Mouse (Mus musculus) brain, embryonic 14.5 days (tissue): Measurements from ENCODE around the gene Ucp1. TPM values are rescaled to one million over a fixed set of nuclear protein-coding genes. Genes with fewer than 3 reads are reported as not detected.

Experiments used
- DNase-seq: peaks from one replicate; pipeline ENCODE4 v3.0.0-alpha.2; 2011; ENCODE audit warnings: low read depth
- CTCF ChIP-seq: fragments of 200-500 bp; IDR thresholded peaks from 2 replicates; pipeline ENCODE4 v1.5.1; 2012; ENCODE audit warnings: inconsistent platforms, mild to moderate bottlenecking, moderate library complexity, borderline replicate concordance; ENCODE audit not compliant: insufficient read depth, insufficient read length; ENCODE audit errors: extremely low read depth
- POLR2A ChIP-seq: fragments of 200-500 bp; IDR thresholded peaks from 2 replicates; pipeline ENCODE4 v1.6.1; 2012; ENCODE audit warnings: mild to moderate bottlenecking, inconsistent platforms, borderline replicate concordance; ENCODE audit not compliant: poor library complexity, insufficient read depth, insufficient read length, severe bottlenecking; ENCODE audit errors: extremely low read depth
- polyA plus RNA-seq: library from polyadenylated mRNA; depleted of rRNA; stranded (reverse); fragments of >200 nt; gene quantifications from 2 replicates; pipeline ENCODE4 v1.2.3, GENCODE M21; 2012; rRNA removed

Ucp1 gene
- polyA plus RNA-seq = 0.54 and 0.55 TPM in 2 replicates

- no peak for TF ChIP-seq CTCF
- no peak for TF ChIP-seq POLR2A
- DNase-seq = no peak
These were observed at the start of gene Ucp1 for GRCm38 (mm10) chr8:83290176-83290575. Gene Ucp1 (plus strand): TSS chr8:83290352.

- no peak for TF ChIP-seq CTCF
- TF ChIP-seq POLR2A = no peak
- no peak for DNase-seq
These were observed 46.0 kb upstream of the Ucp1 start for GRCm38 (mm10) chr8:83244151-83244550.

GRCm38 (mm10) chr8:83250858-83251257, 39.3 kb upstream of the Ucp1 start:
- TF ChIP-seq POLR2A (no peak), CTCF (no peak)
- no peak for DNase-seq

GRCm38 (mm10) chr8:83251362-83252246, 38.5 kb upstream of the Ucp1 start:
- peak; percentile 62 for DNase-seq
- TF ChIP-seq CTCF = no peak
- TF ChIP-seq POLR2A = no peak

GRCm38 (mm10) chr8:83252791-83253190, 37.4 kb upstream of the Ucp1 start:
- TF ChIP-seq POLR2A (no peak), CTCF (no peak)
- no peak for DNase-seq

- DNase-seq = no peak
- TF ChIP-seq CTCF (no peak), POLR2A (no peak)
These were observed 32.5 kb upstream of the Ucp1 start for GRCm38 (mm10) chr8:83257631-83258030.

- peak; percentile 72 for DNase-seq
- TF ChIP-seq POLR2A = no peak
- peak; percentile 83 for TF ChIP-seq CTCF
These were observed 29.5 kb upstream of the Ucp1 start for GRCm38 (mm10) chr8:83260418-83261215.

- TF ChIP-seq CTCF = no peak
- no peak for TF ChIP-seq POLR2A
- DNase-seq = no peak
These were observed 19.0 kb upstream of the Ucp1 start for GRCm38 (mm10) chr8:83271172-83271571.

- DNase-seq = no peak
- TF ChIP-seq CTCF (no peak), POLR2A (no peak)
These were observed 17.7 kb upstream of the Ucp1 start for GRCm38 (mm10) chr8:83272464-83272863.

- DNase-seq = no peak
- no peak for TF ChIP-seq POLR2A
- TF ChIP-seq CTCF = no peak
These were observed 15.7 kb upstream of the Ucp1 start for GRCm38 (mm10) chr8:83274470-83274869.

GRCm38 (mm10) chr8:83278431-83278830, 11.7 kb upstream of the Ucp1 start:
- TF ChIP-seq POLR2A = no peak
- no peak for DNase-seq
